Mouse (Mus musculus) midbrain, embryonic 14.5 days (tissue): ENCODE results near the gene Sympk. TPM values are rescaled to one million over a fixed set of nuclear protein-coding genes. Genes with fewer than 3 reads are reported as not detected.
A peak's percentile ranks its signal among the peaks of the same experiment; 100 is the strongest.

Experiments
- ATAC-seq: fragments of 200-750 bp; cut with Nextera tagmentation; 2 replicates; pipeline ENCODE4 v1.8.0; 2017; ENCODE audit warnings: moderate number of reproducible peaks, moderate library complexity; ENCODE audit not compliant: low FRiP score, low TSS enrichment
- DNase-seq: peaks from one replicate; pipeline ENCODE4 v3.0.0-alpha.2; 2015
- H3K27ac ChIP-seq: fragments of 300-500 bp; sonication (generic); replicated peaks from 2 replicates; pipeline ENCODE4 v1.5.1; 2014; ENCODE audit warnings: mild to moderate bottlenecking, low read depth, low read length, moderate library complexity
- H3K27me3 ChIP-seq: fragments of 300-500 bp; sonication (generic); 2 replicates; pipeline ENCODE4 v1.6.1; 2014; ENCODE audit warnings: low read length, control low read depth, mixed read lengths; ENCODE audit not compliant: control insufficient read depth, insufficient read depth
- H3K36me3 ChIP-seq: fragments of 300-500 bp; sonication (generic); 2 replicates; pipeline ENCODE4 v1.6.1; 2014; ENCODE audit warnings: low read length, control low read depth; ENCODE audit not compliant: control insufficient read depth, insufficient read depth
- H3K4me1 ChIP-seq: fragments of 300-500 bp; sonication (generic); 2 replicates; pipeline ENCODE4 v1.6.1; 2014; ENCODE audit warnings: mild to moderate bottlenecking, antibody characterized with exemption, low read length, control low read depth; ENCODE audit not compliant: control insufficient read depth, insufficient read depth
- H3K4me2 ChIP-seq: fragments of 300-500 bp; sonication (generic); 2 replicates; pipeline ENCODE4 v1.6.1; 2014; ENCODE audit warnings: mild to moderate bottlenecking, low read length, moderate library complexity
- H3K4me3 ChIP-seq: fragments of 300-500 bp; sonication (generic); replicated peaks from 2 replicates; pipeline ENCODE4 v1.5.1; 2014; ENCODE audit warnings: low read depth, low read length
- H3K9ac ChIP-seq: fragments of 300-500 bp; sonication (generic); replicated peaks from 2 replicates; pipeline ENCODE4 v1.6.1; 2014; ENCODE audit warnings: mild to moderate bottlenecking, low read length, moderate library complexity
- H3K9me3 ChIP-seq: fragments of 300-500 bp; sonication (generic); 2 replicates; pipeline ENCODE4 v1.6.1; 2016; ENCODE audit warnings: low read length, control low read depth, mixed read lengths; ENCODE audit not compliant: control insufficient read depth
- WGBS: fragments of 180-500 bp; shearing (Covaris S2); extraction: QIAGEN DNeasy Blood & Tissue Kit; methylation state at CpG from one replicate; pipeline ENCODE4 v1.1.7; 2014; 5-methylcytosine and 5-hydroxymethylcytosine counted together
- polyA plus RNA-seq: library from polyadenylated mRNA; unstranded; fragments of >200 nt; fragmentation: Nextera tagmentation; extraction: Ambion mirVana; gene quantifications from 2 replicates; pipeline ENCODE4 v1.2.1, GENCODE M21; 2014

Gene Sympk
- polyA plus RNA-seq, 1 experiment from 2014 or later = 18.1 TPM

- H3K27me3 ChIP-seq = no peaks in the 10 kb centered on the region
- ATAC-seq (peak; percentile 99), DNase-seq (peak; percentile 99)
- peak within 1 kb of the TSS; percentile 96 for H3K9ac ChIP-seq
- peaks cover 32% of the 10 kb centered on the region for H3K36me3 ChIP-seq
- peak within 1 kb of the TSS; percentile 95 for H3K4me2 ChIP-seq
- 1% methylated on average over 91 of the region's 91 CpGs for WGBS
- peaks cover 15% of the 10 kb centered on the region for H3K4me1 ChIP-seq
- no peaks in the 10 kb centered on the region for H3K9me3 ChIP-seq
- H3K27ac ChIP-seq = peak within 1 kb of the TSS; percentile 82
- peak within 1 kb of the TSS; percentile 95 for H3K4me3 ChIP-seq
Observed at GRCm38 (mm10) chr7:19075723-19076585, 51.8 kb downstream of the Sympk start, which contains the start of gene Dmwd. Dmwd (plus strand) TSS chr7:19076227.

- Histone ChIP-seq H3K27me3 (no peaks in the 10 kb centered on the region), H3K9me3 (no peaks in the 10 kb centered on the region), H3K27ac (peak overlapping the region; percentile 82), H3K4me1 (peaks cover 15% of the 10 kb centered on the region), H3K9ac (peak overlapping the region; percentile 96), H3K4me3 (peak overlapping the region; percentile 95), H3K36me3 (peaks cover 38% of the 10 kb centered on the region), H3K4me2 (peak overlapping the region; percentile 95)
- WGBS = under 1% methylated on average over 22 of the region's 22 CpGs
- DNase-seq = peak; percentile 47
- ATAC-seq = no peak
Observed at GRCm38 (mm10) chr7:19076586-19076991, 52.4 kb downstream of the Sympk start.

GRCm38 (mm10) chr7:19077761-19078160 lies 53.6 kb downstream of the Sympk start:
- Histone ChIP-seq H3K4me2 (peak overlapping the region; percentile 95), H3K4me1 (peaks cover 15% of the 10 kb centered on the region), H3K9ac (peak overlapping the region; percentile 3; the same call in 1 of the 2 replicates), H3K27ac (no peak overlapping the region), H3K4me3 (peak overlapping the region; percentile 95), H3K9me3 (no peaks in the 10 kb centered on the region), H3K27me3 (no peaks in the 10 kb centered on the region), H3K36me3 (peaks cover 50% of the 10 kb centered on the region)
- DNase-seq (no peak), ATAC-seq (no peak)
- 79% methylated on average over 14 of the region's 14 CpGs for WGBS

GRCm38 (mm10) chr7:19078732-19079131 lies 54.6 kb downstream of the Sympk start:
- Histone ChIP-seq H3K4me2 (no peak overlapping the region), H3K9ac (no peak overlapping the region), H3K4me3 (no peak overlapping the region), H3K36me3 (peaks cover 60% of the 10 kb centered on the region), H3K27ac (no peak overlapping the region), H3K4me1 (peaks cover 15% of the 10 kb centered on the region), H3K9me3 (no peaks in the 10 kb centered on the region), H3K27me3 (no peaks in the 10 kb centered on the region)
- 86% methylated on average over 3 of the region's 3 CpGs for WGBS
- ATAC-seq (no peak), DNase-seq (no peak)

- WGBS = 91% methylated on average over 19 of the region's 19 CpGs
- H3K27ac ChIP-seq = no peak overlapping the region
- DNase-seq (no peak), ATAC-seq (no peak)
- H3K9ac ChIP-seq = no peak overlapping the region
- no peak overlapping the region for H3K4me2 ChIP-seq
- peaks cover 64% of the 10 kb centered on the region for H3K36me3 ChIP-seq
- no peaks in the 10 kb centered on the region for H3K27me3 ChIP-seq
- H3K4me3 ChIP-seq = no peak overlapping the region
- H3K4me1 ChIP-seq = peaks cover 11% of the 10 kb centered on the region
- no peaks in the 10 kb centered on the region for H3K9me3 ChIP-seq
Observed at GRCm38 (mm10) chr7:19080451-19080950, 56.3 kb downstream of the Sympk start.

GRCm38 (mm10) chr7:19082171-19082570 lies 58.0 kb downstream of the Sympk start:
- Histone ChIP-seq H3K9me3 (no peaks in the 10 kb centered on the region), H3K9ac (no peak overlapping the region), H3K4me3 (no peak overlapping the region), H3K36me3 (peaks cover 69% of the 10 kb centered on the region), H3K4me1 (peaks cover 7% of the 10 kb centered on the region), H3K27ac (no peak overlapping the region), H3K4me2 (no peak overlapping the region), H3K27me3 (no peaks in the 10 kb centered on the region)
- DNase-seq (no peak), ATAC-seq (no peak)
- 88% methylated on average over 4 of the region's 4 CpGs for WGBS

- no peak overlapping the region for H3K4me3 ChIP-seq
- H3K4me1 ChIP-seq = no peaks in the 10 kb centered on the region
- no peaks in the 10 kb centered on the region for H3K27me3 ChIP-seq
- no peak overlapping the region for H3K4me2 ChIP-seq
- ATAC-seq = no peak
- H3K9ac ChIP-seq = no peak overlapping the region
- peaks cover 75% of the 10 kb centered on the region for H3K36me3 ChIP-seq
- DNase-seq = no peak
- H3K9me3 ChIP-seq = no peaks in the 10 kb centered on the region
- 63% methylated on average over 6 of the region's 6 CpGs for WGBS
- H3K27ac ChIP-seq = no peak overlapping the region
Observed at GRCm38 (mm10) chr7:19083096-19083495, 58.9 kb downstream of the Sympk start.

GRCm38 (mm10) chr7:19083701-19084100 lies 59.5 kb downstream of the Sympk start, which contains the start of gene Dmpk:
Dmpk (plus strand) TSS chr7:19083849.
- H3K4me3 ChIP-seq = no peak within 1 kb of the TSS
- WGBS = 49% methylated on average over 10 of the region's 10 CpGs
- no peaks in the 10 kb centered on the region for H3K4me1 ChIP-seq
- H3K27me3 ChIP-seq = no peaks in the 10 kb centered on the region
- no peak within 1 kb of the TSS for H3K4me2 ChIP-seq
- peaks cover 75% of the 10 kb centered on the region for H3K36me3 ChIP-seq
- DNase-seq (peak; percentile 8), ATAC-seq (no peak)
- H3K27ac ChIP-seq = no peak within 1 kb of the TSS
- H3K9ac ChIP-seq = no peak within 1 kb of the TSS
- H3K9me3 ChIP-seq = no peaks in the 10 kb centered on the region
